Mouse (Mus musculus): ENCODE results near the gene Hmgn1. TPM values are rescaled to one million over a fixed set of nuclear protein-coding genes. Genes with fewer than 3 reads are reported as not detected.
"Not testable (repeated sequence)": the region's sequence is repeated elsewhere in the genome, so short reads cannot be mapped to it uniquely, and the experiment has no call there.

Hmgn1 gene
- polyA plus RNA-seq, 1 experiment from 2014 or later: 315 TPM

GRCm38 (mm10) chr16:96154476-96154875 lies 26.9 kb upstream of the Hmgn1 start:
- H3K9ac ChIP-seq: no peak overlapping the region
- no peaks in the 10 kb centered on the region for H3K9me3 ChIP-seq
- 98% methylated on average over 2 of the region's 2 CpGs for WGBS
- no peak overlapping the region for H3K4me2 ChIP-seq
- H3K4me3 ChIP-seq: no peak overlapping the region
- H3K36me3 ChIP-seq (replicated peaks): peaks cover 6% of the 10 kb centered on the region
- no peak overlapping the region for H3K27ac ChIP-seq
- peaks cover 17% of the 10 kb centered on the region for H3K4me1 ChIP-seq
- no peak for ATAC-seq (replicated peaks)
- no peaks in the 10 kb centered on the region for H3K27me3 ChIP-seq (replicated peaks)

GRCm38 (mm10) chr16:96151551-96151950 lies 24.0 kb upstream of the Hmgn1 start:
- H3K9me3 ChIP-seq: no peaks in the 10 kb centered on the region
- ATAC-seq (replicated peaks): no peak; the same call in 1 of the 2 replicates
- H3K27ac ChIP-seq: no peak overlapping the region
- peaks cover 6% of the 10 kb centered on the region for H3K36me3 ChIP-seq (replicated peaks)
- H3K27me3 ChIP-seq (replicated peaks): no peaks in the 10 kb centered on the region
- 24% methylated on average over 9 of the region's 9 CpGs for WGBS
- H3K4me2 ChIP-seq: no peak overlapping the region
- H3K4me1 ChIP-seq: peaks cover 10% of the 10 kb centered on the region
- no peak overlapping the region for H3K9ac ChIP-seq
- no peak overlapping the region for H3K4me3 ChIP-seq

GRCm38 (mm10) chr16:96150995-96151394 lies 23.5 kb upstream of the Hmgn1 start:
- Histone ChIP-seq H3K9ac (no peak overlapping the region), H3K36me3 (replicated peaks) (peaks cover 6% of the 10 kb centered on the region), H3K27me3 (replicated peaks) (no peaks in the 10 kb centered on the region), H3K4me1 (peaks cover 16% of the 10 kb centered on the region), H3K9me3 (no peaks in the 10 kb centered on the region), H3K4me2 (no peak overlapping the region), H3K4me3 (no peak overlapping the region), H3K27ac (no peak overlapping the region)
- 68% methylated on average over 4 of the region's 4 CpGs for WGBS
- ATAC-seq (replicated peaks): no peak

DNA sequence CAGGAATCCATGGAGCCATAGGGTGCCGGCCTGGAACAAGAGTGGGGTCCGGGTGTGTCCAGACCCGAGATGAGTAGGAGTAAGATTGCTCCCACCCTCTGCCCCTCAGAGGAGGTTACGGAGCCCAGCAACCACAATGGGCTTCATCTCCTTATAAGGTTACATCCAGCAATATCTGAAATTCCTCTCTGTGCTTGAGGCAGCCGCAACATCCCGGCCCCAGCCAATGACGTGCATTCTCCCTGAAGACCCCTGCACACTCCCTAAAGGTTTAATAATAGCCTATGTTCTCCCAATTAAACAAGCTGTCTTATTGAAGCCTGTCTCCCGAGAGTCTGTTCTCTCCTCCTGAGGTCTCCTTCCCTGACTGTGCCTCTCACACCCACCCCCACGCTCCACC lies 21.8 kb upstream of the Hmgn1 start:
- no peak for ATAC-seq (replicated peaks)
- WGBS: 83% methylated on average over 9 of the region's 9 CpGs
- peaks cover 3% of the 10 kb centered on the region for H3K36me3 ChIP-seq (replicated peaks)

DNA sequence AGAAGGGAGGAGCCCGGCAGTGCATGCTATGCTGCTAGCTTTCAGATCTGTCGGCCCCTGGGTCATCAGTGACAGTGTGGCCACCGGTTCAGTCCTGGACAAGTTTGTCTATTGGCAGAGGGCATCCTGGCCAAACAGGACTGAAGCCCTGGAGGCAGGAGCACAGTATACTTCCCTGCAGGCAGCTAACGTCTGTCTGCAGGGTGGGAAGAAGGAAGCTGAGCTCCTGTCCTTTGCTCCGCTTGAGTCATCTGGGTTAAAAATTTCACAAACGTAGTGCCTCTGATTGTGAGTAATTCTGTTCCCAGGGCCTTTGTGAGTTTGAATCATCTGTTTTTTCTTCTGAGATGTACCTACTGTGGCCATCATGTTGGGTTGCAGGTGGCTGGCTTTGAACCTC lies 21.3 kb upstream of the Hmgn1 start:
- Histone ChIP-seq H3K9me3 (no peaks in the 10 kb centered on the region), H3K4me3 (no peak overlapping the region), H3K4me1 (peaks cover 19% of the 10 kb centered on the region), H3K9ac (no peak overlapping the region), H3K36me3 (replicated peaks) (peaks cover 3% of the 10 kb centered on the region), H3K27ac (no peak overlapping the region), H3K27me3 (replicated peaks) (no peaks in the 10 kb centered on the region), H3K4me2 (no peak overlapping the region)
- 83% methylated on average over 6 of the region's 6 CpGs for WGBS
- no peak for ATAC-seq (replicated peaks)

More for the DNA sequence above, 21.8 kb upstream of the Hmgn1 start:
- Histone ChIP-seq H3K4me3 (no peak overlapping the region), H3K9ac (no peak overlapping the region), H3K27me3 (replicated peaks) (no peaks in the 10 kb centered on the region), H3K4me2 (no peak overlapping the region), H3K27ac (no peak overlapping the region), H3K4me1 (peaks cover 19% of the 10 kb centered on the region), H3K9me3 (no peaks in the 10 kb centered on the region)

GRCm38 (mm10) chr16:96145814-96146213 lies 18.3 kb upstream of the Hmgn1 start:
- Histone ChIP-seq H3K27ac (peak overlapping the region; percentile 80), H3K4me2 (peak overlapping the region; percentile 63), H3K4me1 (peaks cover 19% of the 10 kb centered on the region), H3K36me3 (replicated peaks) (no peaks in the 10 kb centered on the region), H3K9ac (peak overlapping the region; percentile 74), H3K9me3 (no peaks in the 10 kb centered on the region), H3K4me3 (peak overlapping the region; percentile 82), H3K27me3 (replicated peaks) (no peaks in the 10 kb centered on the region)
- no peak; the same call in 1 of the 2 replicates for ATAC-seq (replicated peaks)
- WGBS: 0% methylated on average over 5 of the region's 5 CpGs

- Histone ChIP-seq H3K36me3 (replicated peaks) (no peaks in the 10 kb centered on the region), H3K27me3 (replicated peaks) (no peaks in the 10 kb centered on the region), H3K4me2 (peak within 1 kb of the TSS; percentile 63), H3K9me3 (no peaks in the 10 kb centered on the region), H3K27ac (peak within 1 kb of the TSS; percentile 80), H3K4me3 (peak within 1 kb of the TSS; percentile 82), H3K9ac (peak within 1 kb of the TSS; percentile 74), H3K4me1 (peaks cover 18% of the 10 kb centered on the region)
- WGBS: 1% methylated on average over 68 of the region's 68 CpGs
- peak; percentile 97 for ATAC-seq (replicated peaks)
Measured at GRCm38 (mm10) chr16:96145110-96145800, 17.7 kb upstream of the Hmgn1 start, which contains the start of gene Wrb. Wrb (plus strand) TSS chr16:96145407.

- H3K4me1 ChIP-seq: peaks cover 15% of the 10 kb centered on the region
- H3K4me3 ChIP-seq: peak overlapping the region; percentile 82
- peak overlapping the region; percentile 4; the same call in 1 of the 2 replicates for H3K4me2 ChIP-seq
- not testable (repeated sequence) for H3K27ac ChIP-seq; H3K36me3 ChIP-seq (replicated peaks); H3K9me3 ChIP-seq; H3K9ac ChIP-seq; H3K27me3 ChIP-seq (replicated peaks)
- 26% methylated on average over 6 of the region's 6 CpGs for WGBS
- ATAC-seq (replicated peaks): peak; percentile 60
Measured at GRCm38 (mm10) chr16:96144748-96145109, 17.2 kb upstream of the Hmgn1 start.

DNA sequence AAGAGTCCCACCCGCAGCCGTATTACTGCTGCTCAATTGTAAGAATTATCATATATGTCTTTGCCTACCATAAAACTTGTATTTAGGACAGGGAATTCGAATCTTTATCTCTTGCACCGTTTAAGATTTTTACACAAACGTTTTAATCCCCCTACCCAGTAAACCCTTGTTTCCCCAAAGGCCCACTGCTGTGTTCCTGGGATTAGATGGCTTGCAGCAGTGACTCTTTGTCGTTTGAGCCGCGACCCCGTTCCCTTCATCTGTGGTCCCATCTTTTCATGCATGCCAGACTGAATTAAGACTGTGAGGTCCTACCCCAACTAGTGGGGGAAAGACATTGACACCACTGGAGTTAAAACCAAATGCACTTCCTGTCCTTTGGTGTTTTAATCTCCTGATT lies 937 bp upstream of the Hmgn1 start:
- peak overlapping the region; percentile 79 for H3K4me3 ChIP-seq
- peaks cover 14% of the 10 kb centered on the region for H3K36me3 ChIP-seq (replicated peaks)
- ATAC-seq (replicated peaks): no peak
- H3K9me3 ChIP-seq: no peaks in the 10 kb centered on the region
- peaks cover 30% of the 10 kb centered on the region for H3K4me1 ChIP-seq
- peak overlapping the region; percentile 59 for H3K4me2 ChIP-seq
- peak overlapping the region; percentile 91 for H3K9ac ChIP-seq
- 2% methylated on average over 9 of the region's 9 CpGs for whole genome bisulfite sequencing
- no peaks in the 10 kb centered on the region for H3K27me3 ChIP-seq (replicated peaks)
- H3K27ac ChIP-seq: peak overlapping the region; percentile 99

DNA sequence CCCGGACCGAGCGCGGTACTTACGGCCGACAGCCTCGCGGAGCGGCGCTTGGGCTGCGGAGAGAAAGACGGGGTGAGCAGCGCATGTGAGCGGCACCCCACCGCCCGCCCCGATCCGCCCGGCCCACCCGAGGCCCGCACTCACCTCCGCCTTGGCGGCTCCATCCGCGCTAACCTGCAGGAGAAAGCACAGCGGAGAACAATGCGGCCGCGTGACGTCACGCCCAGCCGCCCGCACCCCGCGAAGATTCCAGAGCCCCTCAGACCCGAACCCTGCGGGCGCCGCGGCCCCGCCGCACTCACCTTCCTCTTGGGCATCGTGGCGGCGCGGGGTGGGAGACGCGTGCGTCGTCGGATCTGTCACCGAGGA lies 257 bp downstream of the Hmgn1 start:
- peaks cover 22% of the 10 kb centered on the region for H3K36me3 ChIP-seq (replicated peaks)
- H3K4me3 ChIP-seq: peak overlapping the region; percentile 79
- peak; percentile 74 for ATAC-seq (replicated peaks)
- 1% methylated on average over 41 of the region's 52 CpGs for WGBS
- H3K4me2 ChIP-seq: peak overlapping the region; percentile 66
- no peaks in the 10 kb centered on the region for H3K27me3 ChIP-seq (replicated peaks)
- H3K9ac ChIP-seq: peak overlapping the region; percentile 91
- no peaks in the 10 kb centered on the region for H3K9me3 ChIP-seq
- H3K27ac ChIP-seq: peak overlapping the region; percentile 99
- peaks cover 30% of the 10 kb centered on the region for H3K4me1 ChIP-seq

DNA sequence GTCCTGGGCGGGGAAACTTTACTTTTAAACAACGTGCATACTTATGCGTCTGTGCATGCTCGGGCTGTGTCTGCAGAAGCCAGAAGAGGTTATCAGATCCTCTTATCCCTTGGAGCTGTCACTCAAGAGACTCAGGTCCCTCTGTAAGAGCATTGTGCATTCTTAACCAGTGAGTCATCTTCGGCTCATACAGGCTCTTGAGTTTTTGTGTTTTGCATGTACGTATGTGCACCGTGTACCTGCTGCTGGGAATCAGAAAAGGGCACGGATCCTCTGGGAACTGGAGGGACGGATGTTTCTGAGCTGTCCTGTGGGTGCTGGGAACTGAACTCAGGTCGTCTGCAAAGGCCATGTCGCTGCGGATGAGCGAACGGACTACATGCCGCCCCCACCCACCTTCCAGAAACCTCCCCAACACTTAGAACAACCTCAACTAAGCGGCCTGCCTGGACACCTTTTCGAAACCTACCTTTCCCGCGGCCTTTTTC lies 801 bp downstream of the Hmgn1 start:
- ATAC-seq (replicated peaks): no peak
- H3K9me3 ChIP-seq: no peaks in the 10 kb centered on the region
- H3K27me3 ChIP-seq (replicated peaks): no peaks in the 10 kb centered on the region
- peak overlapping the region; percentile 66 for H3K4me2 ChIP-seq
- WGBS: 3% methylated on average over 19 of the region's 19 CpGs
- H3K27ac ChIP-seq: peak overlapping the region; percentile 99
- H3K4me1 ChIP-seq: peaks cover 30% of the 10 kb centered on the region
- peak overlapping the region; percentile 91 for H3K9ac ChIP-seq
- peaks cover 22% of the 10 kb centered on the region for H3K36me3 ChIP-seq (replicated peaks)
- H3K4me3 ChIP-seq: peak overlapping the region; percentile 79

DNA sequence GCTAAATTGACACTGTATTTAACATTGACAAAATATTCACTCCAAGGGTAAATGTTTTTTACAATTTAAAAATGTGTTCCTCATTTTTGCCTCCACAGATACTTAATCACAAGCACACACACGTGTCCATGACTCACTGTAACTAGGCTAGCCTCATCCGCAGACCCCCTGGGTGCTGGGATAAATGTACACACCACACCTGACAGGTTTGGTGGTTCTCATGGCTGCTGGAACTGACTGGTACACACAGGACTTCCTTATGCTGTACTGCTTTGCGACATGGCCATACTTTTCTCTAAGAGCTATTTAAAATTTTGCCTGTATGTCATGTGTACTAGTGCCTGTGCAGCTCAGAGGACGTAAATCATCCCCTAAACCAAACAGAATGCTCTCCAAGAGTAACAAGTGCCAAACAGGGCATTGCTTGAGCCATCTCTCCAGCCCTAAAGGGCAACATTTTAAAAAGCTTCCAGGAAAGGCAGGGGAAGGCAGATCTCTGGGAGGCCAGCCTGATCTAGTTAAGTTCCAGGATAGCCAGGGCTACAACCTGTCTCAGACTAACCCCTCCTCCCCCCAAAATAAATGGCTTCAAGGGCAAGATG lies 7.4 kb downstream of the Hmgn1 start:
- no peak overlapping the region for H3K4me2 ChIP-seq
- no peak overlapping the region for H3K27ac ChIP-seq
- WGBS: 78% methylated on average over 4 of the region's 4 CpGs
- peaks cover 8% of the 10 kb centered on the region for H3K4me1 ChIP-seq
- no peak overlapping the region for H3K4me3 ChIP-seq
- peaks cover 29% of the 10 kb centered on the region for H3K36me3 ChIP-seq (replicated peaks)
- no peak for ATAC-seq (replicated peaks)
- no peaks in the 10 kb centered on the region for H3K27me3 ChIP-seq (replicated peaks)
- H3K9ac ChIP-seq: no peak overlapping the region
- H3K9me3 ChIP-seq: no peaks in the 10 kb centered on the region

DNA sequence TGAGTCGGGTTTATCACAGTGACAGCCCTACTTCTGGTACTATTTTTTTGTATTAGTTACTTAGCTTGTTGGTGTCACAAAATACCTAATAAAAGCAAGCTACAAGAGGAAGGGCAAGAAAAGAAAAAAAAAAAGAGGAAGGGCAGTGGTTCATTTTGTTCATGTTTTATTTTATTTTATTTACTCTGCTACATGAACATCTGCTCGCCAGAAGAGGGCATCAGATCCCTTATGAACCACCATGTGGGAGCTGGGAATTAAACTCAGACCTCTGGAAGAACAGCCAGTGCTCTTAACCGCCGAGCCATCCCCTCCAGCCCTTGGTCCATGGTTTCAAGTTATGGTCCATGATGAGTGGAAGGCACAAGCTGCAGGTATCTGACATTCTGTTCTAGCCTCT lies 12.8 kb downstream of the Hmgn1 start:
- ATAC-seq (replicated peaks): no peak
- no peaks in the 10 kb centered on the region for H3K4me1 ChIP-seq
- H3K9ac ChIP-seq: no peak overlapping the region
- no peak overlapping the region for H3K4me2 ChIP-seq
- no peaks in the 10 kb centered on the region for H3K9me3 ChIP-seq
- no peaks in the 10 kb centered on the region; the same call in 1 of the 2 replicates for H3K36me3 ChIP-seq (replicated peaks)
- 41% methylated on average over 4 of the region's 4 CpGs for WGBS
- no peak overlapping the region for H3K4me3 ChIP-seq
- H3K27ac ChIP-seq: no peak overlapping the region
- H3K27me3 ChIP-seq (replicated peaks): no peaks in the 10 kb centered on the region
